Mouse (Mus musculus): ENCODE measurements around the gene Zdhhc4. TPM values are rescaled to one million over a fixed set of nuclear protein-coding genes. Genes with fewer than 3 reads are reported as not detected.

Gene Zdhhc4
- polyA plus RNA-seq (2015; fragmentation: Nextera tagmentation; extraction: Ambion mirVana), result 75.9 and 77.0 TPM in 2 replicates

DNA sequence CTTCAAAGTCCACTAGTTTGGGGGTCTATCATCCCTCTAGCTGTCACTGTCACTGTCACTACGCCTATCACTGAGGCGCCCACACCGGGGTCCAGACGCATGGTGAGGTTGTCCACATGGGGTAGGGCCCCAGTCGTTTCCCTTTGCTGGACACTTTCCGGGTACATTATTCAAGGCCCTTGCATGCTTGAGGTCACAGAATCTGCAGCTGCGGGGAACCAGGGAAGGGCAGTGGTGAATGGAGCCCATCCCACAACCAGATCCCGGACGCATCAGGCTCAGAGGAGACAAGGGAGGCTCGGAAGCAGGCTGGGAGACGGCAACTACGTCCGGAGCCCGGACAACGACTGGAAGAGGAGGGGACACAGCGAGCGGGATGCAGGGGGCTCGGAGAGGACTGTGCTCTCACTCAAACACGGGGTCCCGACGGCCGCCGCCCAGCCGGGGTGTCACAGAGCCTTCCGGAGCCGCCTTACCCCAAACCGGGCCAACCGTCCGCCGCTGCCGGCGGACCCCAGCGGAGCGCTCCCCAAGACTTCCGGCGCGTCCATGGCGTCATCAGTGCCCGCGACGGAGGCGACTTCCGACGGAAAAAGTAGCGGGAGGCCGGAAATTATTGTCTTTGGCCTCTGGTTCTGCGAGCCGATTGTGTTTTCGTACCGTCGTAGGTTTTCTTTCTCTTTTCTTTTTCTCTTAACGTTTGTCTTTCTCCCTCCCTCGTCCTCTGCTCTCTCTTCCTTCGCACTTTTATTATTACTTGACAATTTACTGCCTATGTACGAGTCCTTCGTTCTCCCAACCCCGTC lies at the start of gene Zdhhc4:
Gene Zdhhc4 (minus strand): TSS at position 567 of the 806 bp plus-strand sequence.
- Histone ChIP-seq H3K4me2 (ENCODE audit: low read length) (peak within 1 kb of the TSS; percentile 98), H3K4me1 (ENCODE audit: control insufficient read depth, insufficient read depth, low read depth, low read length) (peaks cover 19% of the 10 kb centered on the region), H3K27me3 (replicated peaks; ENCODE audit: control insufficient read depth, insufficient read depth, low read length) (no peaks in the 10 kb centered on the region), H3K4me3 (ENCODE audit: low read length) (peak within 1 kb of the TSS; percentile 82), H3K36me3 (ENCODE audit: control insufficient read depth, insufficient read depth, low read length) (peaks cover 13% of the 10 kb centered on the region), H3K9ac (ENCODE audit: low read depth, low read length) (peak within 1 kb of the TSS; percentile 83), H3K27ac (ENCODE audit: low read depth, low read length) (peak within 1 kb of the TSS; percentile 82), H3K9me3 (ENCODE audit: control insufficient read depth, low read length) (no peaks in the 10 kb centered on the region)
- WGBS, result under 1% methylated on average over 56 of the region's 57 CpGs
- ATAC-seq, result peak; percentile 78

DNA sequence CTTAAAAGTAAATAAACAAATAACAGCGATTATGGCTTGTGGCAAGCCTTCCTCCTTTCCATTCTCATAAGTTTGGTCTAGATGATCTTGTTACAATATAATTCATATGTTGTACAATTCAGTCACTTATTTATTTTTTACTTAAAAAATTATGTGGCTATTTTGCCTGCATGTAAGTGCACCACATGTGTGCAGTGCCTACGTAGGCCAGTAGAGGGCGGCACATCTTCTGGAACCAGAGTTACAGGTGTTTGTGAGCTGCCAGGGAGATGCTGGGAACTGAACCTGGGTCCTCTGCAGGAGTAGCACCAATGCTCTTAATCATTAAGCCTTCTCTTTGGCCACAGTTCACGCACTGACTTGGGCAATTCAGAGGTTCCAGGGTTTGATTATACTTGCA lies 47.1 kb upstream of the Zdhhc4 start:
- no peak overlapping the region for H3K4me3 ChIP-seq (ENCODE audit: low read length)
- no peaks in the 10 kb centered on the region for H3K9me3 ChIP-seq (ENCODE audit: control insufficient read depth, low read length)
- H3K36me3 ChIP-seq (ENCODE audit: control insufficient read depth, insufficient read depth, low read length), result no peaks in the 10 kb centered on the region
- H3K4me2 ChIP-seq (ENCODE audit: low read length), result no peak overlapping the region
- ATAC-seq, result no peak
- 85% methylated on average over 4 of the region's 4 CpGs for WGBS
- H3K27ac ChIP-seq (ENCODE audit: low read depth, low read length), result no peak overlapping the region
- H3K27me3 ChIP-seq (replicated peaks; ENCODE audit: control insufficient read depth, insufficient read depth, low read length), result peaks cover 30% of the 10 kb centered on the region
- H3K4me1 ChIP-seq (ENCODE audit: control insufficient read depth, insufficient read depth, low read depth, low read length), result peaks cover 4% of the 10 kb centered on the region; the same call in 1 of the 2 replicates
- no peak overlapping the region for H3K9ac ChIP-seq (ENCODE audit: low read depth, low read length)

DNA sequence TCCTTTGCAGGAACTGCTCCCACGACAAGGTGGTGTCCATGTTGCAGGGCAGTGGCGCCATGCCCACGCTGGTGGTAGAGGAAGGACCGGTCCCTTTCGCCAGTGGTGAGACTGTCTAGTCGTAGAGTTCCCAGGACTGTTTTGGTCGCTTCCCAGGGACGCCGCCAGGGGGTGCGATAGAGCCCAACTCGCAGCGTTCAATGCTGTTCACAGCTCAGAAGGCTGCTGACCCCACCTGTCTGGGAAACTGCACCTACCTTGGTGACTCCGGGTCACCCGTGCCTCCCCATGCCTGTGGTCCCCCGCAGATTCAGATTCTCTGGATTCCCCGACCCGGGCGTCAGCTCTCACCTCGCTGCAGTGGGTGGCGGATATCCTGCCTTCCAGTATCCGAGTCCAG lies 46.2 kb upstream of the Zdhhc4 start:
- Histone ChIP-seq H3K27me3 (replicated peaks; ENCODE audit: control insufficient read depth, insufficient read depth, low read length) (peaks cover 38% of the 10 kb centered on the region), H3K4me3 (ENCODE audit: low read length) (peak overlapping the region; percentile 33)

DNA sequence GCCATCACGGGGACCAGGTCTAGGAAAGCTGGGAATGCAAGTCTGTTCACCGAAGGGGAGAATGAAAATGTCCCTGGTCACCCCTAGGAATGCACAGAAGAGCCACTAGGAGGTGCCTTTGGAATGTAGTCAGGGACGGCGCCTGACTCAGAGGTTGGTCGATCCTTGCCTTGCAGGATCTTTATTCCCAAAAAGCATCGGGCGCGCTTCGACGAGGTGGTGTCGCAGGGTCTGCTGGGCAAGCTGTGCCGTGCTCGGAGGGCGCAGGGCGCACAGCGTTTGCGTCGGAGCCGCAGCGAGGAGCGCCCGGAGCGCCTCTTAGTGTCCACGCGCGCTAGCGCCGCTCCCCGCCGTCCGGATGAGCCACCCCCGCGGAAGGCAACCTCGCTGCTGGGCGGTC lies 43.8 kb upstream of the Zdhhc4 start:
- peak overlapping the region; percentile 35 for H3K4me3 ChIP-seq (ENCODE audit: low read length)
- H3K36me3 ChIP-seq (ENCODE audit: control insufficient read depth, insufficient read depth, low read length), result no peaks in the 10 kb centered on the region
- peaks cover 17% of the 10 kb centered on the region for H3K4me1 ChIP-seq (ENCODE audit: control insufficient read depth, insufficient read depth, low read depth, low read length)
- peaks cover 61% of the 10 kb centered on the region for H3K27me3 ChIP-seq (replicated peaks; ENCODE audit: control insufficient read depth, insufficient read depth, low read length)
- H3K4me2 ChIP-seq (ENCODE audit: low read length), result peak overlapping the region; percentile 54
- H3K9me3 ChIP-seq (ENCODE audit: control insufficient read depth, low read length), result no peaks in the 10 kb centered on the region
- peak overlapping the region; percentile 50; the same call in 1 of the 2 replicates for H3K9ac ChIP-seq (ENCODE audit: low read depth, low read length)
- under 1% methylated on average over 15 of the region's 35 CpGs for WGBS
- ATAC-seq, result no peak
- H3K27ac ChIP-seq (ENCODE audit: low read depth, low read length), result no peak overlapping the region

More for the DNA sequence above, 46.2 kb upstream of the Zdhhc4 start:
- no peaks in the 10 kb centered on the region for H3K36me3 ChIP-seq (ENCODE audit: control insufficient read depth, insufficient read depth, low read length)
- 0 out of 2 replicates have a peak, but pooled peaks have one; percentile 55 for ATAC-seq
- H3K4me1 ChIP-seq (ENCODE audit: control insufficient read depth, insufficient read depth, low read depth, low read length), result peaks cover 8% of the 10 kb centered on the region; the same call in 1 of the 2 replicates
- 0 out of 2 replicates have a peak overlapping the region, but pooled peaks have one; percentile 24 for H3K9ac ChIP-seq (ENCODE audit: low read depth, low read length)
- no peaks in the 10 kb centered on the region for H3K9me3 ChIP-seq (ENCODE audit: control insufficient read depth, low read length)
- 10% methylated on average over 21 of the region's 21 CpGs for WGBS
- peak overlapping the region; percentile 45 for H3K4me2 ChIP-seq (ENCODE audit: low read length)
- no peak overlapping the region for H3K27ac ChIP-seq (ENCODE audit: low read depth, low read length)

DNA sequence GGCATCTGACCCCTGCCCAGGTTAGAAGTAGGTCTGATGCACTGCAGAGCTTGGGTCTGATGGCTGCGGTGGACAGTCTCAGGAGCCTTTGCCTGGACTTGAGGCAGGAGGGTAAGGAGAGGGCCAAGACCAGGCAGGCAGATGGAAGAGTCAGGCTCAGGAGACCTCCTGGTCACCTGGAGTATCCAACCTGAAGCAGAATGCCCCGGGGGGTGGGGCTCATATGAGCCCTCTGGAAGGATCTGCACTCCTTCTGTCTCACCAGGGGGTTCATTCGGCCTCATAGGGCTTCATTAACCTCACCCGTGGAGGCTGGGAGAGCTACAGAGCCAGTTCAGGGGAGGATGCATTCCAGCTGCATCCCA lies 42.1 kb upstream of the Zdhhc4 start:
- 54% methylated on average over 4 of the region's 4 CpGs for WGBS
- no peak for ATAC-seq
- Histone ChIP-seq H3K4me2 (ENCODE audit: low read length) (no peak overlapping the region), H3K4me1 (ENCODE audit: control insufficient read depth, insufficient read depth, low read depth, low read length) (peaks cover 17% of the 10 kb centered on the region), H3K27ac (ENCODE audit: low read depth, low read length) (no peak overlapping the region), H3K27me3 (replicated peaks; ENCODE audit: control insufficient read depth, insufficient read depth, low read length) (peaks cover 65% of the 10 kb centered on the region), H3K36me3 (ENCODE audit: control insufficient read depth, insufficient read depth, low read length) (no peaks in the 10 kb centered on the region), H3K4me3 (ENCODE audit: low read length) (no peak overlapping the region), H3K9me3 (ENCODE audit: control insufficient read depth, low read length) (no peaks in the 10 kb centered on the region), H3K9ac (ENCODE audit: low read depth, low read length) (no peak overlapping the region)

DNA sequence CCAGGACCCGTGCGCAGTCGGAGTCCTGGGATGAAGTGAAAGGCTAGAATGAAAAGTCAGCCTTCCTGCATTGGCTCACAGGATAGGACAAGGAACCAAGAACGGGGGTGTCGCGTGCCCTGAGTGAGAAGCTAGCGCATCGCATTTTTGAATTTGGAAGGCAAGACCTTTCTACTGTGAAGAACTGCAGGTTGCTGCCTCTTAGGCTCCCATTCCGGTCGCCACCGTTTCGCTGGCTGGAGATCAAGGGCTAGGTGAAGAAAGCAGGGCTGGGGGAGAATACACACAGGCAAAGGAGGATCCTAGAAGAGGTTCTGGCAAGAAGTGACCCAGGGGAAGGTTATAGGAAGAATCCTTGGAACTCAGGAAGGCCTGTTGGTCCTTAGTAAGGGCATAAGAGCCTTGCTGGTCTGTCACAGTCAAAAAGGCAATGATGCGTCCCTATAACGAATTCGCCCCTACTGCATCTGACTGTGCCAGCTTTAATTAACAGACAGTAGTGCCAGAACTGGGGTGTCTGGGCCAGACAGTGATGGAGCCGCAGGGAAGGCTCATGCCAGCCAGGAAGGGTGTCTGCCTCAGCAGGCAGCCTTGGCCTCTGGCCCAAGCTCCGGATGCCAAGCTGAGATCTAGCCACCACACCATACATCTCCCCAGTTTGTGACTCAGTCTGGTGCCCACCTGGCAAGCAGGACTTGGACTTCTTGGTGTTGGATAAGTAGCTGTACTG lies 41.5 kb upstream of the Zdhhc4 start:
- H3K27ac ChIP-seq (ENCODE audit: low read depth, low read length), result 0 out of 2 replicates have a peak overlapping the region, but pooled peaks have one; percentile 13
- H3K9me3 ChIP-seq (ENCODE audit: control insufficient read depth, low read length), result no peaks in the 10 kb centered on the region
- no peak overlapping the region; the same call in 1 of the 2 replicates for H3K9ac ChIP-seq (ENCODE audit: low read depth, low read length)
- 19% methylated on average over 17 of the region's 17 CpGs for whole genome bisulfite sequencing
- peaks cover 65% of the 10 kb centered on the region for H3K27me3 ChIP-seq (replicated peaks; ENCODE audit: control insufficient read depth, insufficient read depth, low read length)
- no peaks in the 10 kb centered on the region for H3K36me3 ChIP-seq (ENCODE audit: control insufficient read depth, insufficient read depth, low read length)
- no peak for ATAC-seq
- peak overlapping the region; percentile 70 for H3K4me2 ChIP-seq (ENCODE audit: low read length)
- peaks cover 17% of the 10 kb centered on the region for H3K4me1 ChIP-seq (ENCODE audit: control insufficient read depth, insufficient read depth, low read depth, low read length)
- peak overlapping the region; percentile 41 for H3K4me3 ChIP-seq (ENCODE audit: low read length)

DNA sequence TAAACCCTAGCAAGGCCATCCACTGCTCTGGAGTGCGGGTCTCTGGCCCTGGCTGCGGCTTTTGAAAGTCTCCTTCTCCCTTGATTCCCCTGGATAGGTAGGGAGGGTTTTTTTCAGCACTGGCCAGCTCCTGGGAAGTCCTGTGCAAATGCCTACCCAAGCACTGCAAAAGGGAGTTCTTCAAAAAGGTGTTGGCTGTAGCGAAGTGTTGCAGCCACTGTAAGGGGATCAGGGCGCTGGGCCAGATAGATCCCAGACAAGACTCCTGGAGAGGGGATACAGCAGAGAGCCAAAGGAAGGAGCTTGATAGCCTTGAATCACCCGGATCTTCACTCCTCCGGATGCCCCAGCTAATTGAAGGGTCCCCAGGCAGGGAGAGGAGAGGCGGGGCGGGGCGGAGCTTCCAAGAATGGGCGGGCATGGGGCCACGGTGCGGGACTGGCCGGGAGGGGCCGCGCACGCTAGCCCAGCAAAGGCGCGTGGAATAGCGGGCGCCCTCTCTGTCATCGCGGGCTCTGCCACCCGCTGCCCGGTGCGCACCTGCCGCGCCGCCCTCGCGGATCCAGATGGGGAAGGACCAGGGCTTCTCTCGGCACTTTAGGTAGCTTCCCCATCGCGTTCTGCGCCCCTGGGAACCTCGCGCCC lies 40.7 kb upstream of the Zdhhc4 start:
- H3K36me3 ChIP-seq (ENCODE audit: control insufficient read depth, insufficient read depth, low read length), result no peaks in the 10 kb centered on the region
- peaks cover 61% of the 10 kb centered on the region for H3K27me3 ChIP-seq (replicated peaks; ENCODE audit: control insufficient read depth, insufficient read depth, low read length)
- 2% methylated on average over 22 of the region's 36 CpGs for WGBS
- no peak overlapping the region for H3K27ac ChIP-seq (ENCODE audit: low read depth, low read length)
- no peak for ATAC-seq
- H3K9ac ChIP-seq (ENCODE audit: low read depth, low read length), result peak overlapping the region; percentile 53; the same call in 1 of the 2 replicates
- H3K9me3 ChIP-seq (ENCODE audit: control insufficient read depth, low read length), result no peaks in the 10 kb centered on the region
- peak overlapping the region; percentile 41 for H3K4me3 ChIP-seq (ENCODE audit: low read length)
- peaks cover 15% of the 10 kb centered on the region for H3K4me1 ChIP-seq (ENCODE audit: control insufficient read depth, insufficient read depth, low read depth, low read length)
- peak overlapping the region; percentile 70 for H3K4me2 ChIP-seq (ENCODE audit: low read length)

DNA sequence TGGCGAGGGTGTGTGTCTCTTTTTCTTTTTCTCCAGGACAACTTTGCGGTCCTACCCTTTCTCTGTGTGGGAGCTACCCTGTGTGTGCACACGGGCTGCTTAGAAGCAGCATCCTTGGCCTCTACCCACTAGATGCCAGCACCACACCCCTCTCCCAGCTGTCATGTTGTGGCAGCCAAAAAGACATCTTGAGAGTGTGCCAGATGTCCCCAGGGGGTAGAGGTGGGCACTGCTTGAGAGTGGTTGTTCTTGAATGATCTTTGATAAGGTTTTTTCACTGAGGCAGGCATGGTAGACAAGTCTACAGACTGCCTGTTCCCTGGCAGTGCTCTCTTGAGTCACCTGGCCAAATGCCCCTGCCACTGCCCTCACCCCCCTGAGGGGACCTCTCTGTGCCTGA lies 38.9 kb upstream of the Zdhhc4 start:
- peaks cover 48% of the 10 kb centered on the region for H3K27me3 ChIP-seq (replicated peaks; ENCODE audit: control insufficient read depth, insufficient read depth, low read length)
- H3K4me2 ChIP-seq (ENCODE audit: low read length), result no peak overlapping the region
- peaks cover 26% of the 10 kb centered on the region for H3K4me1 ChIP-seq (ENCODE audit: control insufficient read depth, insufficient read depth, low read depth, low read length)
- H3K9ac ChIP-seq (ENCODE audit: low read depth, low read length), result no peak overlapping the region
- H3K36me3 ChIP-seq (ENCODE audit: control insufficient read depth, insufficient read depth, low read length), result no peaks in the 10 kb centered on the region
- 0 out of 2 replicates have a peak, but pooled peaks have one; percentile 31 for ATAC-seq
- no peak overlapping the region for H3K27ac ChIP-seq (ENCODE audit: low read depth, low read length)
- WGBS, result 63% methylated on average over 3 of the region's 3 CpGs
- H3K9me3 ChIP-seq (ENCODE audit: control insufficient read depth, low read length), result no peaks in the 10 kb centered on the region
- no peak overlapping the region for H3K4me3 ChIP-seq (ENCODE audit: low read length)

All from hindbrain, embryonic 16.5 days (tissue).